Mouse (Mus musculus) embryonic facial prominence, embryonic 12.5 days (tissue): Measurements from ENCODE around the gene Crebzf. TPM values are rescaled to one million over a fixed set of nuclear protein-coding genes. Genes with fewer than 3 reads are reported as not detected.

Experiments
- ATAC-seq: fragments of 200-750 bp; cut with Nextera tagmentation; 2 replicates; pipeline ENCODE4 v1.8.0; 2017; ENCODE audit not compliant: insufficient number of reproducible peaks, insufficient read depth, low FRiP score, low TSS enrichment
- H3K27ac ChIP-seq: fragments of 300-500 bp; sonication (generic); 2 replicates; pipeline ENCODE4 v1.5.1; 2016; ENCODE audit warnings: mild to moderate bottlenecking
- H3K27me3 ChIP-seq: fragments of 300-500 bp; sonication (generic); 2 replicates; pipeline ENCODE4 v1.6.1; 2016; ENCODE audit warnings: mild to moderate bottlenecking, moderate library complexity
- H3K36me3 ChIP-seq: fragments of 300-500 bp; sonication (generic); 2 replicates; pipeline ENCODE4 v1.6.1; 2016; ENCODE audit warnings: mild to moderate bottlenecking
- H3K4me1 ChIP-seq: fragments of 300-500 bp; sonication (generic); 2 replicates; pipeline ENCODE4 v1.6.1; 2016
- H3K4me2 ChIP-seq: fragments of 300-500 bp; sonication (generic); replicated peaks from 2 replicates; pipeline ENCODE4 v1.6.1; 2016; ENCODE audit warnings: mild to moderate bottlenecking, moderate library complexity
- H3K4me3 ChIP-seq: fragments of 300-500 bp; sonication (generic); 2 replicates; pipeline ENCODE4 v1.5.1; 2016; ENCODE audit warnings: mild to moderate bottlenecking
- H3K9ac ChIP-seq: fragments of 300-500 bp; sonication (generic); 2 replicates; pipeline ENCODE4 v1.6.1; 2016; ENCODE audit warnings: mild to moderate bottlenecking, moderate library complexity
- H3K9me3 ChIP-seq: fragments of 300-500 bp; sonication (generic); 2 replicates; pipeline ENCODE4 v1.6.1; 2016; ENCODE audit warnings: mild to moderate bottlenecking, moderate library complexity
- WGBS: fragments of 180-500 bp; shearing (Covaris S2); methylation state at CpG from one replicate; pipeline ENCODE4 v1.1.7; 2016; 5-methylcytosine and 5-hydroxymethylcytosine counted together
- polyA plus RNA-seq: library from polyadenylated mRNA; unstranded; fragments of >200 nt; fragmentation: Nextera tagmentation; extraction: Ambion mirVana; gene quantifications from 2 replicates; pipeline ENCODE4 v1.2.1, GENCODE M21; 2016

Gene Crebzf
- polyA plus RNA-seq, 1 experiment from 2014 or later = 68.9 TPM

GRCm38 (mm10) chr7:90456149-90456844, 13.8 kb downstream of the Crebzf start:
- peak overlapping the region; percentile 93; the same call in 1 of the 2 replicates for H3K27ac ChIP-seq
- WGBS = 41% methylated on average over 7 of the region's 7 CpGs
- ATAC-seq = no peak

GRCm38 (mm10) chr7:90456845-90457468, 14.4 kb downstream of the Crebzf start, which contains the start of gene Tmem126a:
Tmem126a (minus strand) TSS chr7:90457229.
- Histone ChIP-seq H3K4me3 (peak within 1 kb of the TSS; percentile 77), H3K9ac (peak within 1 kb of the TSS; percentile 66), H3K36me3 (peaks cover 8% of the 10 kb centered on the region; the same call in 1 of the 2 replicates), H3K27ac (peak within 1 kb of the TSS; percentile 93), H3K4me2 (peak within 1 kb of the TSS; percentile 55), H3K27me3 (0 out of 2 replicates have a peak, but pooled peaks cover 2% of the 10 kb centered on the region), H3K4me1 (peaks cover 3% of the 10 kb centered on the region; the same call in 1 of the 2 replicates), H3K9me3 (no peaks in the 10 kb centered on the region)
- WGBS = under 1% methylated on average over 41 of the region's 41 CpGs
- peak; percentile 94 for ATAC-seq

More at GRCm38 (mm10) chr7:90456149-90456844, 13.8 kb downstream of the Crebzf start:
- peak overlapping the region; percentile 66 for H3K9ac ChIP-seq
- H3K4me2 ChIP-seq = peak overlapping the region; percentile 55
- H3K4me1 ChIP-seq = peaks cover 3% of the 10 kb centered on the region; the same call in 1 of the 2 replicates
- no peaks in the 10 kb centered on the region for H3K9me3 ChIP-seq
- H3K36me3 ChIP-seq = peaks cover 8% of the 10 kb centered on the region; the same call in 1 of the 2 replicates
- peak overlapping the region; percentile 77 for H3K4me3 ChIP-seq
- 0 out of 2 replicates have a peak, but pooled peaks cover 2% of the 10 kb centered on the region for H3K27me3 ChIP-seq

- Histone ChIP-seq H3K4me1 (peaks cover 3% of the 10 kb centered on the region; the same call in 1 of the 2 replicates), H3K9me3 (no peaks in the 10 kb centered on the region), H3K27me3 (0 out of 2 replicates have a peak, but pooled peaks cover 2% of the 10 kb centered on the region), H3K4me3 (peak overlapping the region; percentile 77), H3K4me2 (peak overlapping the region; percentile 55), H3K36me3 (peaks cover 8% of the 10 kb centered on the region; the same call in 1 of the 2 replicates), H3K9ac (peak overlapping the region; percentile 66), H3K27ac (peak overlapping the region; percentile 93)
- 12% methylated on average over 10 of the region's 10 CpGs for WGBS
- ATAC-seq = peak; percentile 68
These were observed 15.0 kb downstream of the Crebzf start for GRCm38 (mm10) chr7:90457517-90457916.

- Histone ChIP-seq H3K27ac (no peak overlapping the region), H3K4me2 (no peak overlapping the region), H3K27me3 (0 out of 2 replicates have a peak, but pooled peaks cover 2% of the 10 kb centered on the region), H3K4me3 (no peak overlapping the region), H3K4me1 (peaks cover 3% of the 10 kb centered on the region; the same call in 1 of the 2 replicates), H3K36me3 (no peaks in the 10 kb centered on the region), H3K9ac (no peak overlapping the region), H3K9me3 (no peaks in the 10 kb centered on the region)
- WGBS = 53% methylated on average over 10 of the region's 10 CpGs
- ATAC-seq = no peak
These were observed 17.8 kb downstream of the Crebzf start for GRCm38 (mm10) chr7:90460330-90460729.

- H3K9ac ChIP-seq = no peak overlapping the region
- no peak overlapping the region for H3K4me3 ChIP-seq
- peaks cover under 1% of the 10 kb centered on the region; the same call in 1 of the 2 replicates for H3K4me1 ChIP-seq
- H3K36me3 ChIP-seq = no peaks in the 10 kb centered on the region
- peak overlapping the region; percentile 14; the same call in 1 of the 2 replicates for H3K4me2 ChIP-seq
- H3K27me3 ChIP-seq = 0 out of 2 replicates have a peak, but pooled peaks cover 2% of the 10 kb centered on the region
- H3K27ac ChIP-seq = no peak overlapping the region
- 19% methylated on average over 14 of the region's 14 CpGs for WGBS
- no peak for ATAC-seq
- no peaks in the 10 kb centered on the region for H3K9me3 ChIP-seq
These were observed 18.4 kb downstream of the Crebzf start for GRCm38 (mm10) chr7:90460930-90461329.

GRCm38 (mm10) chr7:90461441-90461840, 18.9 kb downstream of the Crebzf start:
- Histone ChIP-seq H3K4me3 (no peak overlapping the region), H3K4me2 (peak overlapping the region; percentile 14; the same call in 1 of the 2 replicates), H3K9me3 (no peaks in the 10 kb centered on the region), H3K27me3 (0 out of 2 replicates have a peak, but pooled peaks cover 2% of the 10 kb centered on the region), H3K9ac (no peak overlapping the region), H3K36me3 (no peaks in the 10 kb centered on the region), H3K27ac (no peak overlapping the region), H3K4me1 (no peaks in the 10 kb centered on the region)
- ATAC-seq = no peak
- WGBS = 93% methylated on average over 5 of the region's 5 CpGs

- no peak for ATAC-seq
- H3K9me3 ChIP-seq = no peaks in the 10 kb centered on the region
- no peak overlapping the region for H3K9ac ChIP-seq
- H3K27ac ChIP-seq = no peak overlapping the region
- no peak overlapping the region for H3K4me3 ChIP-seq
- peaks cover 14% of the 10 kb centered on the region for H3K36me3 ChIP-seq
- peaks cover 5% of the 10 kb centered on the region for H3K4me1 ChIP-seq
- WGBS = 65% methylated on average over 2 of the region's 2 CpGs
- no peaks in the 10 kb centered on the region for H3K27me3 ChIP-seq
- no peak overlapping the region for H3K4me2 ChIP-seq
These were observed 31.0 kb downstream of the Crebzf start for GRCm38 (mm10) chr7:90473511-90473910.

GRCm38 (mm10) chr7:90475793-90476312, 33.3 kb downstream of the Crebzf start, which contains the start of gene Tmem126b:
Tmem126b (minus strand) TSS chr7:90476001.
- ATAC-seq = peak; percentile 100
- 0 out of 2 replicates have a peak within 1 kb of the TSS, but pooled peaks have one; percentile 41 for H3K27ac ChIP-seq
- peaks cover 5% of the 10 kb centered on the region for H3K4me1 ChIP-seq
- WGBS = under 1% methylated on average over 36 of the region's 36 CpGs
- H3K36me3 ChIP-seq = no peaks in the 10 kb centered on the region
- H3K9me3 ChIP-seq = no peaks in the 10 kb centered on the region
- H3K9ac ChIP-seq = peak within 1 kb of the TSS; percentile 63
- H3K4me2 ChIP-seq = peak within 1 kb of the TSS; percentile 72
- peak within 1 kb of the TSS; percentile 64 for H3K4me3 ChIP-seq
- no peaks in the 10 kb centered on the region for H3K27me3 ChIP-seq

- Histone ChIP-seq H3K9me3 (no peaks in the 10 kb centered on the region), H3K27me3 (no peaks in the 10 kb centered on the region), H3K36me3 (no peaks in the 10 kb centered on the region), H3K4me2 (peak within 1 kb of the TSS; percentile 72), H3K4me1 (peaks cover 5% of the 10 kb centered on the region), H3K9ac (peak within 1 kb of the TSS; percentile 63), H3K27ac (0 out of 2 replicates have a peak within 1 kb of the TSS, but pooled peaks have one; percentile 41), H3K4me3 (peak within 1 kb of the TSS; percentile 64)
- WGBS = under 1% methylated on average over 32 of the region's 32 CpGs
- ATAC-seq = no peak
These were observed 34.0 kb downstream of the Crebzf start, which contains the start of gene Dlg2 for GRCm38 (mm10) chr7:90476313-90477245. Dlg2 (plus strand) TSS chr7:90476672.

GRCm38 (mm10) chr7:90482607-90483006, 40.1 kb downstream of the Crebzf start:
- Histone ChIP-seq H3K27me3 (no peaks in the 10 kb centered on the region), H3K9ac (no peak overlapping the region), H3K9me3 (no peaks in the 10 kb centered on the region), H3K4me2 (no peak overlapping the region), H3K4me3 (no peak overlapping the region), H3K4me1 (no peaks in the 10 kb centered on the region), H3K27ac (no peak overlapping the region), H3K36me3 (no peaks in the 10 kb centered on the region)
- 92% methylated on average over 2 of the region's 2 CpGs for WGBS
- no peak for ATAC-seq
